Mouse (Mus musculus) gastrocnemius, postnatal 25 days (tissue): ENCODE measurements around the gene Gpr6. TPM values are rescaled to one million over a fixed set of nuclear protein-coding genes. Genes with fewer than 3 reads are reported as not detected.

Experiments used
- DNase-seq: peaks from one replicate; pipeline ENCODE4 v3.0.0; 2022
- long read RNA-seq, 2 experiments: library from polyadenylated mRNA; stranded (forward); transcript quantifications; one replicate each; pipeline ENCODE4 v2.0.0; 2021
- total RNA-seq, 2 experiments: library from RNA; stranded (reverse); gene quantifications; 1 replicate in 1 of 2; 2 replicates in 1 of 2; pipeline ENCODE4 v1.2.3; 2021

The Gpr6 gene
- total RNA-seq: not detected
- long read RNA-seq, experiment 1: 0 reads
- long read RNA-seq, experiment 2: 0 reads

- DNase-seq: no peak
These were observed at the start of gene Gpr6 for GRCm38 (mm10) chr10:41072116-41072515. TSS of gene Gpr6 (minus strand) at chr10:41072285.

GRCm38 (mm10) chr10:41100060-41100459 is 28.0 kb upstream of the Gpr6 start:
- no peak for DNase-seq

- no peak for DNase-seq
These were observed 26.1 kb upstream of the Gpr6 start for GRCm38 (mm10) chr10:41098137-41098536.

- no peak for DNase-seq
These were observed 16.8 kb upstream of the Gpr6 start for GRCm38 (mm10) chr10:41088852-41089251.

GRCm38 (mm10) chr10:41071696-41072095 is 389 bp downstream of the Gpr6 start:
- no peak for DNase-seq

GRCm38 (mm10) chr10:41070693-41071651 is 1.1 kb downstream of the Gpr6 start:
- DNase-seq: no peak

GRCm38 (mm10) chr10:41060250-41060831 is 11.7 kb downstream of the Gpr6 start:
- no peak for DNase-seq

- DNase-seq: no peak
These were observed 16.5 kb downstream of the Gpr6 start for GRCm38 (mm10) chr10:41055581-41055980.

- DNase-seq: no peak
These were observed 18.1 kb downstream of the Gpr6 start for GRCm38 (mm10) chr10:41054005-41054404.

- DNase-seq: no peak
These were observed 29.8 kb downstream of the Gpr6 start for GRCm38 (mm10) chr10:41042272-41042671.

GRCm38 (mm10) chr10:41041478-41041877 is 30.6 kb downstream of the Gpr6 start:
- no peak for DNase-seq

GRCm38 (mm10) chr10:41040530-41041085 is 31.5 kb downstream of the Gpr6 start:
- DNase-seq: no peak

- DNase-seq: no peak
These were observed 33.6 kb downstream of the Gpr6 start for GRCm38 (mm10) chr10:41038476-41038875.

GRCm38 (mm10) chr10:41037722-41038121 is 34.4 kb downstream of the Gpr6 start:
- no peak for DNase-seq

- DNase-seq: no peak
These were observed 39.3 kb downstream of the Gpr6 start for GRCm38 (mm10) chr10:41032811-41033210.

- no peak for DNase-seq
These were observed 47.2 kb downstream of the Gpr6 start for GRCm38 (mm10) chr10:41024860-41025259.

- no peak for DNase-seq
These were observed 47.7 kb downstream of the Gpr6 start for GRCm38 (mm10) chr10:41024406-41024805.

GRCm38 (mm10) chr10:41022226-41022625 is 49.9 kb downstream of the Gpr6 start:
- DNase-seq: no peak

Other genes starting within 250 kb of the Gpr6 start
- 1 to 10 TPM; 6.4 to 6.5 TPM for gene Cdc40, start 189.0 kb downstream of the Gpr6 start, total RNA-seq
- gene Wasf1, start 188.8 kb downstream of the Gpr6 start, total RNA-seq: under 1 TPM; 0.54 to 0.84 TPM
- 1 to 10 TPM; 4.9 to 5.8 TPM for gene Fig4, start 231.0 kb upstream of the Gpr6 start, total RNA-seq
- not detected for gene Ak9, start 231.7 kb upstream of the Gpr6 start, total RNA-seq